Mouse (Mus musculus) thymus, adult 2 months (tissue): ENCODE data around the gene Exph5. TPM values are rescaled to one million over a fixed set of nuclear protein-coding genes. Genes with fewer than 3 reads are reported as not detected.

Experiments used
- DNase-seq: peaks from one replicate; pipeline ENCODE4 v3.0.0; 2021
- H3K27ac ChIP-seq: fragments of 200-500 bp; 2 replicates; pipeline ENCODE4 v1.5.1; 2012; ENCODE audit warnings: low read length, control low read depth; ENCODE audit not compliant: control insufficient read depth, insufficient read depth
- H3K27me3 ChIP-seq: fragments of 200-500 bp; 2 replicates; pipeline ENCODE4 v1.6.1; 2012; ENCODE audit warnings: mild to moderate bottlenecking, low read length, moderate library complexity, mixed read lengths; ENCODE audit not compliant: control insufficient read depth, insufficient read depth
- H3K36me3 ChIP-seq: fragments of 200-500 bp; 2 replicates; pipeline ENCODE4 v1.6.1; 2012; ENCODE audit warnings: mild to moderate bottlenecking, low read length, moderate library complexity; ENCODE audit not compliant: control insufficient read depth, insufficient read depth
- H3K4me1 ChIP-seq: fragments of 200-500 bp; replicated peaks from 2 replicates; pipeline ENCODE4 v1.6.1; 2012; ENCODE audit warnings: low read length; ENCODE audit not compliant: control insufficient read depth, insufficient read depth
- H3K4me3 ChIP-seq: fragments of 200-500 bp; 2 replicates; pipeline ENCODE4 v1.5.1; 2012; ENCODE audit warnings: mild to moderate bottlenecking, low read length, control low read depth, moderate library complexity; ENCODE audit not compliant: control insufficient read depth, insufficient read depth
- CTCF ChIP-seq: fragments of 200-500 bp; IDR thresholded peaks from 2 replicates; pipeline ENCODE4 v1.5.1; 2012; ENCODE audit warnings: mild to moderate bottlenecking, control low read depth, low read length, moderate library complexity, borderline replicate concordance; ENCODE audit not compliant: control insufficient read depth, poor library complexity, insufficient read depth; ENCODE audit errors: extremely low read depth
- POLR2A ChIP-seq: fragments of 200-500 bp; IDR thresholded peaks from 2 replicates; pipeline ENCODE4 v1.6.1; 2012; ENCODE audit warnings: mild to moderate bottlenecking, low read length, control low read depth, moderate library complexity; ENCODE audit not compliant: control insufficient read depth, poor library complexity, insufficient read depth; ENCODE audit errors: extremely low read depth
- WGBS: fragments of 180-500 bp; shearing (Covaris S2); methylation state at CpG from one replicate; pipeline ENCODE4 v1.1.7; 2018; 5-methylcytosine and 5-hydroxymethylcytosine counted together
- polyA plus RNA-seq: library from polyadenylated mRNA; depleted of rRNA; stranded (reverse); fragments of >200 nt; gene quantifications from 2 replicates; pipeline ENCODE4 v1.2.3, GENCODE M21; 2012

The Exph5 gene
- polyA plus RNA-seq, 1 experiment, result 0.47 TPM

- no peak overlapping the region for H3K27ac ChIP-seq
- WGBS, result 91% methylated on average over 3 of the region's 3 CpGs
- H3K4me1 ChIP-seq, result no peaks in the 10 kb centered on the region
Observed at GRCm38 (mm10) chr9:53378171-53378570, 76.7 kb downstream of the Exph5 start.

GRCm38 (mm10) chr9:53380595-53380994, 79.1 kb downstream of the Exph5 start:
- no peak for DNase-seq
- Histone ChIP-seq H3K27ac (no peak overlapping the region), H3K36me3 (no peaks in the 10 kb centered on the region), H3K4me1 (peaks cover 7% of the 10 kb centered on the region), H3K4me3 (no peak overlapping the region), H3K27me3 (no peaks in the 10 kb centered on the region; the same call in 1 of the 2 replicates)
- WGBS, result 14% methylated on average over 2 of the region's 2 CpGs
- TF ChIP-seq CTCF (no peak), POLR2A (no peak)

More at GRCm38 (mm10) chr9:53378171-53378570, 76.7 kb downstream of the Exph5 start:
- no peak overlapping the region for H3K4me3 ChIP-seq
- no peak for DNase-seq
- no peaks in the 10 kb centered on the region for H3K36me3 ChIP-seq
- no peaks in the 10 kb centered on the region for H3K27me3 ChIP-seq
- TF ChIP-seq CTCF (no peak), POLR2A (no peak)

GRCm38 (mm10) chr9:53381113-53381615, 79.7 kb downstream of the Exph5 start:
- Histone ChIP-seq H3K4me3 (no peak overlapping the region), H3K27me3 (no peaks in the 10 kb centered on the region; the same call in 1 of the 2 replicates), H3K36me3 (no peaks in the 10 kb centered on the region), H3K4me1 (peaks cover 7% of the 10 kb centered on the region), H3K27ac (no peak overlapping the region)
- DNase-seq, result no peak
- WGBS, result 42% methylated on average over 5 of the region's 5 CpGs
- TF ChIP-seq POLR2A (no peak), CTCF (no peak)

GRCm38 (mm10) chr9:53383951-53384866, 82.7 kb downstream of the Exph5 start, which contains the start of gene Kdelc2:
Gene Kdelc2 (plus strand): TSS chr9:53384025.
- H3K27ac ChIP-seq, result no peak within 1 kb of the TSS
- H3K27me3 ChIP-seq, result no peaks in the 10 kb centered on the region; the same call in 1 of the 2 replicates
- DNase-seq, result peak; percentile 10
- TF ChIP-seq POLR2A, result no peak
- WGBS, result 3% methylated on average over 75 of the region's 75 CpGs
- H3K4me1 ChIP-seq, result peaks cover 7% of the 10 kb centered on the region
- H3K4me3 ChIP-seq, result peak within 1 kb of the TSS; percentile 43
- no peaks in the 10 kb centered on the region for H3K36me3 ChIP-seq

GRCm38 (mm10) chr9:53384873-53385272, 83.4 kb downstream of the Exph5 start:
- peaks cover 7% of the 10 kb centered on the region for H3K4me1 ChIP-seq
- no peak overlapping the region for H3K27ac ChIP-seq
- TF ChIP-seq CTCF (no peak), POLR2A (no peak)
- 75% methylated on average over 8 of the region's 8 CpGs for WGBS
- H3K27me3 ChIP-seq, result no peaks in the 10 kb centered on the region; the same call in 1 of the 2 replicates
- H3K4me3 ChIP-seq, result no peak overlapping the region
- no peak for DNase-seq
- no peaks in the 10 kb centered on the region for H3K36me3 ChIP-seq

- WGBS, result 37% methylated on average over 2 of the region's 2 CpGs
- Histone ChIP-seq H3K27ac (no peak overlapping the region), H3K4me1 (peaks cover 7% of the 10 kb centered on the region), H3K27me3 (no peaks in the 10 kb centered on the region; the same call in 1 of the 2 replicates), H3K36me3 (no peaks in the 10 kb centered on the region), H3K4me3 (no peak overlapping the region)
- TF ChIP-seq POLR2A, result no peak
- no peak for DNase-seq
Observed at GRCm38 (mm10) chr9:53387431-53387830, 86.0 kb downstream of the Exph5 start.
